Mouse (Mus musculus): ENCODE results near the gene Gdi2.

Gene Gdi2

GRCm38 (mm10) chr13:3547410-3547809, 9.5 kb downstream of the Gdi2 start:
- no peak for DNase-seq (ENCODE audit: low spot score in 2 of 2)

- no peak for DNase-seq (ENCODE audit: low spot score in 2 of 2)
Measured at GRCm38 (mm10) chr13:3547856-3548255, 10.0 kb downstream of the Gdi2 start.

- no peak for DNase-seq (ENCODE audit: low spot score in 2 of 2)
Measured at GRCm38 (mm10) chr13:3563130-3563529, 25.3 kb downstream of the Gdi2 start.

- no peak for DNase-seq (ENCODE audit: low spot score in 2 of 2)
Measured at GRCm38 (mm10) chr13:3563953-3564352, 26.1 kb downstream of the Gdi2 start.

- DNase-seq (ENCODE audit: low spot score in 2 of 2), result no peak
Measured at GRCm38 (mm10) chr13:3590789-3591188, 52.9 kb downstream of the Gdi2 start.

GRCm38 (mm10) chr13:3594311-3594710, 56.4 kb downstream of the Gdi2 start:
- no peak for DNase-seq (ENCODE audit: low spot score in 2 of 2)

- DNase-seq (ENCODE audit: low spot score in 2 of 2), result no peak
Measured at GRCm38 (mm10) chr13:3596232-3596631, 58.4 kb downstream of the Gdi2 start.

- no peak for DNase-seq (ENCODE audit: low spot score in 2 of 2)
Measured at GRCm38 (mm10) chr13:3609780-3610117, 71.9 kb downstream of the Gdi2 start.

- peak; percentile 15 to 26 for DNase-seq (ENCODE audit: low spot score in 2 of 2)
Measured at GRCm38 (mm10) chr13:3610118-3610794, 72.4 kb downstream of the Gdi2 start.

GRCm38 (mm10) chr13:3610795-3611438, 73.1 kb downstream of the Gdi2 start, which contains the start of gene Fam208b:
TSS of gene Fam208b (minus strand) at chr13:3611108.
- DNase-seq (ENCODE audit: low spot score in 2 of 2), result peak; percentile 96 to 98
